Mouse (Mus musculus) lung, postnatal 36 days (tissue): ENCODE measurements around the gene Trp53rkb.

Source experiments
- DNase-seq: peaks from one replicate; pipeline ENCODE4 v3.0.0; 2022; ENCODE audit warnings: mixed read lengths

Trp53rkb gene

GRCm38 (mm10) chr2:166834796-166835195, 42.5 kb downstream of the Trp53rkb start:
- DNase-seq, result no peak

DNA sequence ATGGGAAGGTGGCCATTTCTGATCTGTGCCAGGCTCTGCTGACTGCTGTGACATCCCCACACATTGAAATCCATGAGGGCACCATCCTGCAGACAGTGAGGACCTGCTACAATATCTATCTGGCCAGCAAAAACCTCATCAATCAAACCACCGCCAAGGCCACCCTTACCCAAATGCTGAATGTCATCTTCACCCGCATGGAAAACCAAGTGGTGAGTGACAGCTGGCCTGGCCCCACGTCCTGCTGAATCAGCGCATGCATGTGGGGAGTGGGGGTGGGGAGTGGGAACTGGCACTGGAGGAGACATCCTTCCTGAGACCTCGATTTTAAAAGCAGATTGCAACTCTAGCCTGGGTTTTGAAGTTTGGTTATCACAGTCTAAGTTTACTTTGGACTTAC, 43.2 kb downstream of the Trp53rkb start:
- no peak for DNase-seq

GRCm38 (mm10) chr2:166841813-166842212, 49.5 kb downstream of the Trp53rkb start:
- DNase-seq, result no peak
